Mouse (Mus musculus) lung, adult 18-20 months (tissue): ENCODE measurements at regions not wholly inside any gene's neighbourhood (a gene's known extent, or its start where the extent isn't known, plus 50 kb on each side); places are given as distances from the start of the nearest gene placed in this dataset.
A peak's percentile ranks its signal among the peaks of the same experiment; 100 is the strongest.

Experiments
- DNase-seq, 2 experiments: peaks; one replicate each; pipeline ENCODE4 v3.0.0; 2022; ENCODE audit warnings: mixed read lengths in 2 of 2

DNA sequence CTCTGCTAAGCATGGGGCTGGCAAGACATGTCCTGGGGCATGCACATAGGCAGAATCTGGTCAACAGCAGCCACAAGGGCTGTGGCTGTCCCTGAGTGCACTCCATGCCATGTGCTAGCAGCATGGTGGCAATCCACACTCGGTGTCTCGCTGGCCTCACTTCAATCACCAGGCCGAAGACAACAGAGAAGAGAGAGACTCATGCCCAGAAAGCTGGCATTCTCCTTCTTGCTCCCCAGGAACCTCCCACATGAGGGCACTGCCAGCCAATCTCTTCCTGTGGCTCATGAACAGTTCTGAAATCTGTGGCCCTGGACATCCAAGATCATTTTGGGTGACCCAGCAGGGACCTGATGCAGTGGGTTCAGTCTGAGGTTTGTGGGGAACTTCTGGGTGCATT, 74.5 kb upstream of the Gm26897 start:
- DNase-seq, result no peak

DNA sequence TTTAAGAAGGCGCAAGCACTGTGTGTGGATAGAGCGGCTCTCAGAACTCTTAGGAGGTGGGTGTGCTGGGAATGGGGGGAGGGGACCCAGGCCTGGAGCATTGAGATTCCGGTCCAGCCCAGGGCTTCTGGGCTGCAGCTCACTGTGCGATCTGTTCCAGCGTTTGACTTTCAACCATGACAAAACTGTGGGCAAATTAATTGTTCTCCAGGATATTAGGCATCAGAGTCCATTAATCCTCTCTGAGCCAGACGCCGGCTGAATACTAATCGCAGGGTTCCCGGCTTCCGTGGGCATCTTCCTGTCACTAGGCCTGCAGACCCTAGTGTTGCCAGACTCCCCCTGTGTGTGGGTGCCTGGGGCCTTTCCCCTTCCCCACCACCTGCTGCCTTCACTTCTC, 73.3 kb upstream of the Gm26897 start:
- DNase-seq, result no peak

DNA sequence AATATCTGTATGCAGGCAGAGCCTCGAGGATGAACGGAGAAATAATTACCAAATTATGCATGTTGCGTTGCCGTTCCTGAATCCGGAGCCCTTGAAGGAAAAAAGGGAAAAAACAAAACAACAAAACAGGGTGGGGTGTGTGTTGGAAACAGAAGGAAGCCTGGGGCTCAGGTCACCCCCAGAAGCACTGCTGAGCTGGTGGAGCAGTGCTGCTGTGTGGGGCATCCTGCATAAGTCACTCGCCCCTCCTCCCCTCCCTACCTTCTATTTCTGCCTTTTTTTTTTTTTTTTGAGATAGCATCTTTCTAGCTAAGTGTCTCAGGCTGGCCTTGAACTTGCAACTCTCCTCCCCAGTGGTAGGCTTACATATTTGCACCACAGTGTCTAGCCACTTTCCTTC, 72.8 kb upstream of the Gm26897 start:
- DNase-seq, result no peak

DNA sequence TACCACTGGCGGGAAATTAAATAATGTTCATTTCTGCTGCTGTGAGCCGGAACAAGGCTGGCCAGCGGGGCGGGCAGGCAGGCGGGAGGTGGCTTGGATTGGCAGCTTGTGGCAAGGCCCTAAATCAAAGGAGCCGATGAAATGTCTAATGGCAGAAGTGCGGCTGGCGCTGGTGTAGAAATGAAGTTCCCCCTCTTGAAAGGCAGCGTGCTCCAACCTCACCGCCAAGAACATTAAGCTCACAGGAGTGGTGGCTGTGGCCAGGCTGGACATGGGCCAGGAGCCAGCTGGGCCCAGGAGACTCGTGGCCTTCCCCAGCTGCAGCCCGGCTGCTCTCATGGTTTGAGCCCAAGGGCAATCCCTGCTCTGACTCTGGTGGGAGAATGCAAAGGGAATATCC, 71.8 kb upstream of the Gm26897 start:
- peak; percentile 38 to 57 for DNase-seq

DNA sequence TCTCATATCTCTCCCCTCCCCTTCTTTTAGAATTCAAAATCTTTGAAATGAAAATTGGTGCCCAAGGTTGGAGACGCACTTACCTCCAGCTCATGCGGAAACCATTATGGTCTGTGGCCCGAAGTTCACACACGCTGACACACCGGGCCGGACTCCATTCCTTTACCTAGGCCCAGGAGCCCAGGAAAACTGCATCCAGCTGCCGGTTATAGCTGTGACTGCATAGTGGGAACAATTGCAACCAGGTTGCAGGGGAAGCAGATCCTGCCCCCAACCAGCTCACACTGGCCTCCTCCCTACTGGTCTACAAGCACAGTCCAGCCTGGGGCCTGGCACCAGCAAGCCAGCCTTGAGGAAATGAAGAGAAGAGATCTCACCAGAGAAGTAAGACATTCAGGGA, 69.9 kb upstream of the Gm26897 start:
- no peak for DNase-seq

DNA sequence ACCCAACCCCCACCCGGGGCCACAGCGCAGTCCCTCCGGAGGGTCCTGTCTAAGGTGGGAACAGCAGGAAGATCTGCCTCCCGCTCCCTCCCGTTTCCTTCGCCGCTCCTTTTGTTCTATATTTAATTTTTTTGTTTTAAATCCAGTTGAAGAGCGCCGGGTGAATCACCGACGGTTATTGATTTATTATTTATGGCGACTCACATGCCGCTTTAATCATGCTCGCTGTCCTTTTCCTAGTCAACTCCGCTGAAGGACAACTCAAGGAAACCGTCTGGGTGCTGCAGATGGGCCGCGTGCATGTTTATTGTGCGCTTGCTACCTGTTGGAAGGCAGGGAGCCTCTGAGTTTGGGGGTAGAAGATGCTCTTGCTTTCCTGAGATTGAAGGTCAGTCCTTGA, 68.3 kb upstream of the Gm26897 start:
- DNase-seq, result no peak

DNA sequence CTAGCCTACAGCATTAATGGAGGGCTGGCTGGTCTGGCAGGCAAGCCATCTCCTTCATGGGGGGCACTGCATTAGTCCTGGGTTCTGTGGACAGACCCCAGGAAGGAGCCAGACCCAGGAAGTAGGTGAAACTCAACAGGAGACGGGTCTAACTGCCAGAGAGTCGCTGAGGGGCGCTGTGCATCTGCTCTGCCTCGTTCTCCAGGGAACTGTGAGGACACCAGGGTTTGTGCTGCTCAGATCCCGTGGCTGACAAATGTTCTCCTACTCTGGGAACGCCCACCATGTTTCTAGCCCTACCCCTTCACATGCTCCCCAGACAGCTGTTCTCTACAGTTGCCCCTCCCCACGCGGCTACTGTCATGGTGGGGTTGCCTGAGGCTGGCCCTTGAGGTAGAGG, 67.7 kb upstream of the Gm26897 start:
- DNase-seq, result no peak

DNA sequence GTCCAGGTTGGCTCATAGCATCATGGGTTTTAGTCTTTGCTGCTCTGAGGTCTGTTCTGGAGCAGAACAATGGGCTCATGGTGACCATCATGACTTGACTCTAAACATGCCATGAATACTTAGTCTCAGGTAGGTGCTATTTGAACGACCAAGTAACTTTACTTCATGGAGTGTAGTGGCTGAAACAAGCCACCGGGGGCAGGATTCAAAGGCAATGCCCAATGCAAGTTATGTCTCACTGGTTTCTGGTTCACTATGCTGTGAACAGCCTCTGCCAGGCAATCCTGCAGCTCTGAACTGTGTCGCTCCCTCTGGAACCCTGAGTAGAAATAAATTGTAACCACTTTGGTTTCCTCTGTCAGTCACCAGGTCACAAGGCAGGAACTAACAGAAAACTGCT, 65.8 kb upstream of the Gm26897 start:
- no peak for DNase-seq

DNA sequence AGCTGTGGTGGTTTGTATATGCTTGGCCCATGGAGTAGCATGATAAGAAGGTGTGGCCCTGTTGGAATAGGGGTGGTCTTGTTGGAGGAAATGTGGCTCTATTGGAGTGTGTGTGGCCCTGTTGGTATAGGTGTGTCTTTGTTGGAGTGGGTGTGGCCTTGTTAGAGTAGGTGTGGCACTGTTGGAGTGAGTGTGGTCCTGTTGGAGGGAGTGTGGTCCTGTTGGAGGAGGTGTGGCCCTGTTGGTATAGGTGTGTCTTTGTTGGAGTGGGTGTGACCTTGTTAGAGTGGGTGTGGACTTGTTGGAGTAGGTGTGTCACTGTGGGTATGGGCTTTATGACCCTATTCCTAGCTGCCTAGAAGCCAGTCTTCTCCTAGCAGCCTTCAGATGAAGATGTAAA, 64.6 kb upstream of the Gm26897 start:
- no peak for DNase-seq

DNA sequence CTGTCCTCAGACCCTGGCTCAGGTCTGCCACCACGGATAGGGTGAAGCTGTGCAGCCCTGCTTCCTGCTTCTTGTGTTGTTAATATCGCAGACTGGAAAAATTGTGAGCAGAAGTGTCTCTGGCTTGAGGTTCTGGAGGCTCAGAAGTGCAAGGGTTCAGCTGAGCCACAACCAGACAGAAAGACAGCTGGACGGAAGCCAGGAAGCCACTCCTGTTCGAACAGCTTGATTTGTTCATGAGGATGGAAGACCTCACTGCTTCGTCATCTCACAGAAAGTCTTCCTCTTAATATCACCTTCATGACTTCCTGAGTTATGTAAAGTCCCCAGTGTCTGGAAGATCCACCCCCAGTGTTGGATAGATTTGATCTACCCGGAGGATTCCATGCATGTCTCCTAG, 62.0 kb upstream of the Gm26897 start:
- DNase-seq, result no peak

DNA sequence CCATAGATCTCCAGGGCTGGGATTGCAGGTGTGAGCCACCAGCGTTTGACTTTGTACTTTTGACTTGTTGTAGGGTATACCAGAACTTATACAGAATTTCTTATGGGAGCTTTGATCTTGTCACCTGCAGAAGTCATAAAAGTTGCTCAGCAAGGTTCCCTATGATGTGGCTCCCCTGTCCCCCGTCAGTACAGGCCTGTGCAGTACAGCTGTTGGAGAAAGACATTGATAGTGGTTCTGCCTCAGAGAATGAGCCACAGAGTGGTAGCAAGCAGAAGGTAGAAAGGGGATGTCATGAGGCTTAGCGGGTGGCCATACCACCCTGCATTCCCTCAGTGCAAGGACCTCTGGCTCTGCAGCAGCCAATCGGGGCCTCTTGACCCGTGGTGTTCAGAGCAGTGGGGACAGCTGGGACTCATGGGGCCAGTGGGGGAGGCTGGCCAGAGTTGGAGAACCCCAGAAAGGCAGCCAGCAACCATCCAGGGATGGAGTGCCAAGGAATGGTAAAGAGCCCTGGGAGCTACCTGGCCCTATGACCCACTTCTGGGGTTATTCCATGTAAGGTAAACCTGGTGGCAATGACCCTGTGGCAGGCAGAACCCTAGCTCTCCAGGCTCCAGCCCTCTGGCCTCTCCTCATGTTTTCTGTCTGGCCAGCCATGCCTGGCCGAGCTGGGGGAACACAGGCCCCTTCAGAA, 58.6 kb upstream of the Gm26897 start:
- DNase-seq, result no peak

DNA sequence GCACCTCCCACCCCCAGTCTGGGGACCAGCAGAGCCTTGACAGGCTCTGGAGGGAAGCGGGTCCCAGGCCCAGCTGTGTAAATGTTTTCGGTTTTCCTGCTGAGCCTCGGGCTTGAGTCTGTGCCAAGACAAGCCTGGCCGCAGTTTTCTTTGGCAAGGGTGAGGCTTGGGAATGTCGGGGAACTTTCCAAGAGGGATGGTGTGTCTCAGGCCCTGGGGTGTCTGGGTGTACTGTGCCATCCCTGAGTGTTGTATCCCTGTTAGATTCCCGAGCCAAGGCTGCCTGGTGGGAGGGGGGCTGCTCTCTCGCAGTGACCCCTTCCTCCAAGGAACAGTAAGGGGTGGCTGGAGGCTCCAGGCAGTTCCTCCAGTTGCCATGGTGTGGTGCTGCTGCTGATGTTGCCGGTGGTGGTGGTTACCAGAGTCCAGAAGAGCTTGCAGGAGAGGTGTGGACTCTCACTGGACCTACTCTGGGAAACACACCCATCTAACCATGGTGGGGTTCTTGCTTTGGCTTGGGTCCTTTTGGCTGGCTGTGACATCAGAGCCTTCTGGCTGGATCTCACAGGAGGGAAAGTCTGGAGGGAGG, 58.0 kb upstream of the Gm26897 start:
- peak; percentile 70 for DNase-seq

DNA sequence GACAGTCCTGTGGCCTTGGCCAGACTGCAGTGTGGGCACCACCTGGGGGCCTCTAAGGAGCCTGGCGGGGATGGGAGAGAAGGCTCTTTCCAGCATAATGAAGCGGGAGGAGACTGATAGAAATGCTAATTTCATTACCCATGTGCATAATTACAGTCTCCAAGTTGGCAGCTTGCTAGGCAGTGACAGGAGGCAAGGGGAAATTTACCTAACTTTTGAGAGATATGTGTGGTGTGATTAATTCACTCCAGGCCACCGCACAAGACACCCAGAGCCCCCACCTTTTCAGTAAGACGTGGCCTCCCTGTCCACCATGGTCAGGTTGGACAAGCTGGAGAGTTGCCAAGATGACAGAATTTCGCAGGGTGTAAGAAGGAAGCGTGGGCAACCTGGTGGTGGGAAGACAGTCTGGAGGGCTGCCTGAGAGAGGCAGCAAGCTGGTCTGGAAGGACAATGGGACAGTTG, 55.8 kb upstream of the Gm26897 start:
- no peak for DNase-seq

DNA sequence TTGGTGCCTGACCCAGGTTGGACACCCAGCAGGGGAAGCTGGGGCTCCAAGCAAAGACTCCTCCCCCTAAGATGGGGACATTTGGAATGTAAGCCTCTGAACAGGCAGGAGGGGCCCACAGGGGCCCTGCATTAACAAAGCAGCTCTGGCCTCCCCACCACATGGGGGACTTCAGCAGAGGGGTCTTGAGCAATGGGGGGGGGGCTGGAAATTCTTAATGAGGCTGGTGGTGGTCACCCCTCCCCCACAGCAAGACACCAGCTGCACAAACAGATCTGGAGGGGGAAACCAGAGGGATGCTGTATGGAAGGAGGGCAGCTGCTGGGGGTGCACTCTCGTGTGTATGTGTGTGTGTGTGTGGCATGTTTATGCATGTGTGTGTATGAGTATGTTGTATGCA, 55.2 kb upstream of the Gm26897 start:
- DNase-seq, result no peak

DNA sequence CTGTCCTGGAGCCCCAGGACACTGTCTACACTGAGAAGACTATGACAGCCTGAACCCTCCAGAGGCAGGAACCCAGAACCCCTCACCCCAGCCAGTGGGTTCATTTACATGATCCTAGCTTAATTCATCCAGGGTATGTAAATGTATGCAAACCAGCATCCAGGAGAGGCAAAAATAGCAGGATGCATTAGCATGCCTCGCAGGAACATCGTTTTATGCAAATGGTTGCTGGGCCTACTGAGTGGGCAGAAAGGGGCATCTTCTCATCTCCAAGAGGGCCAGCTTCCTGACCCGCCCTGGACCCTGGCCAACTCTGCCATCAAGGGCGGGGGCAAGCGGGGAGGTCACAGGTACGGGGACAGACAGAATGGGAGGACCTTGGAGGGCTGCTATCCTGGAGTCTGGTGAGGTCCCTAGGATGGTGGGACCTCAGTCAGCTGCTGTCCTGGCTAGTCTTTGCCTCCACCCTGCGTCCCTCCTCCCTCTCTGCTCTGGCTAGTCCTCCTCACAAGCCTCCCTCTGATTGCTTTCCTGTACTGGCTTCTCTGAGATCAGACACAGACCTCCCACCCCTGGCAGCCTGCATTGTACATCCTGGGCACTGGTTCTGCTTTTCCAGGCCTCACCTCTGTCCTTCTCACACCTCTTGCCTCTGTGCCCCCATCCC, 52.2 kb upstream of the Gm26897 start:
- DNase-seq, result no peak

DNA sequence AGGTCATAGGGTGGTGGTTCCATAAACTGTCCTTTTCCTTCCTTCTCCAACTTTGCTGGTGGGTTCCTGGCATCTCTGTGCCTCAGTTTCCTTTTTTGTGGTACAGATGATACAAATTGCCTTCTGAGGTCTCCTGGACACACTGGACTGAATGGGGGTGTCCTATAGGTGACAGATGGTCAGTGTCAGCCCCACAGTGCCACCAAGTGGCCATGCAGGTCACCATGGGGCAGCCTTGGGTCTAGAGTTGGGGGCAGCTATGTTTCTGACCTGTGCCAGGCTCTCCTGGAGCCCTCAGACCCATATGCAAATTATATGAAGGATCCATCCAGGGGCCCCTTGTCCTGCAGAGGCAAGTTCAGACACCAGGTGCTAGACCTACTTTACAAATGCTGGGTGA, 50.8 kb upstream of the Gm26897 start:
- DNase-seq, result peak; percentile 22 to 26
